Mouse (Mus musculus) heart, embryonic 11.5 days (tissue): ENCODE data around the gene Fam189b. TPM values are rescaled to one million over a fixed set of nuclear protein-coding genes. Genes with fewer than 3 reads are reported as not detected.

Experiments
- ATAC-seq: fragments of 200-750 bp; cut with Nextera tagmentation; replicated peaks from 2 replicates; pipeline ENCODE4 v1.8.0; 2017; ENCODE audit warnings: moderate library complexity; ENCODE audit not compliant: insufficient number of reproducible peaks, low FRiP score, low TSS enrichment
- H3K27ac ChIP-seq: fragments of 300-500 bp; sonication (generic); 2 replicates; pipeline ENCODE4 v1.5.1; 2014; ENCODE audit warnings: mild to moderate bottlenecking, low read depth, low read length
- H3K27me3 ChIP-seq: fragments of 300-500 bp; sonication (generic); 2 replicates; pipeline ENCODE4 v1.6.1; 2014; ENCODE audit warnings: mild to moderate bottlenecking, low read length, mixed read lengths; ENCODE audit not compliant: control insufficient read depth, insufficient read depth
- H3K36me3 ChIP-seq: fragments of 300-500 bp; sonication (generic); 2 replicates; pipeline ENCODE4 v1.6.1; 2014; ENCODE audit warnings: mild to moderate bottlenecking, low read length, moderate library complexity, mixed read lengths; ENCODE audit not compliant: control insufficient read depth, insufficient read depth
- H3K4me1 ChIP-seq: fragments of 300-500 bp; sonication (generic); 2 replicates; pipeline ENCODE4 v1.6.1; 2014; ENCODE audit warnings: low read length; ENCODE audit not compliant: control insufficient read depth, insufficient read depth
- H3K4me2 ChIP-seq: fragments of 300-500 bp; sonication (generic); 2 replicates; pipeline ENCODE4 v1.6.1; 2014; ENCODE audit warnings: mild to moderate bottlenecking, moderate library complexity
- H3K4me3 ChIP-seq: fragments of 300-500 bp; sonication (generic); 2 replicates; pipeline ENCODE4 v1.5.1; 2014; ENCODE audit warnings: low read depth, low read length
- H3K9ac ChIP-seq: fragments of 300-500 bp; sonication (generic); 2 replicates; pipeline ENCODE4 v1.6.1; 2014; ENCODE audit warnings: mild to moderate bottlenecking, low read depth, low read length, moderate library complexity
- H3K9me3 ChIP-seq: fragments of 300-500 bp; sonication (generic); replicated peaks from 2 replicates; pipeline ENCODE4 v1.6.1; 2016; ENCODE audit warnings: low read length; ENCODE audit not compliant: control insufficient read depth
- WGBS: fragments of 180-500 bp; shearing (Covaris S2); extraction: QIAGEN DNeasy Blood & Tissue Kit; methylation state at CpG from one replicate; pipeline ENCODE4 v1.1.7; 2014; ENCODE audit not compliant: insufficient replicate concordance; 5-methylcytosine and 5-hydroxymethylcytosine counted together
- polyA plus RNA-seq: library from polyadenylated mRNA; unstranded; fragments of >200 nt; fragmentation: Nextera tagmentation; extraction: Ambion mirVana; gene quantifications from 2 replicates; pipeline ENCODE4 v1.2.1, GENCODE M21; 2014

The Fam189b gene
- polyA plus RNA-seq, 1 experiment from 2014 or later: 11.9 TPM

- H3K27me3 ChIP-seq: peaks cover 17% of the 10 kb centered on the region
- ATAC-seq: no peak
- H3K9ac ChIP-seq: no peak overlapping the region
- no peak overlapping the region for H3K4me3 ChIP-seq
- no peaks in the 10 kb centered on the region for H3K9me3 ChIP-seq
- no peak overlapping the region for H3K27ac ChIP-seq
- H3K36me3 ChIP-seq: peaks cover 4% of the 10 kb centered on the region; the same call in 1 of the 2 replicates
- WGBS: 79% methylated on average over 1 of the region's 1 CpGs
- H3K4me2 ChIP-seq: no peak overlapping the region
- H3K4me1 ChIP-seq: peaks cover 19% of the 10 kb centered on the region
These were observed 19.8 kb upstream of the Fam189b start for GRCm38 (mm10) chr3:89163123-89163522.

GRCm38 (mm10) chr3:89163643-89164245 lies 19.2 kb upstream of the Fam189b start:
- Histone ChIP-seq H3K9me3 (no peaks in the 10 kb centered on the region), H3K36me3 (peaks cover 10% of the 10 kb centered on the region), H3K4me2 (peak overlapping the region; percentile 76), H3K27me3 (peaks cover 11% of the 10 kb centered on the region), H3K4me3 (peak overlapping the region; percentile 76), H3K27ac (no peak overlapping the region), H3K4me1 (peaks cover 19% of the 10 kb centered on the region), H3K9ac (peak overlapping the region; percentile 93; the same call in 1 of the 2 replicates)
- no peak for ATAC-seq
- WGBS: 71% methylated on average over 5 of the region's 5 CpGs

GRCm38 (mm10) chr3:89164506-89165267 lies 18.3 kb upstream of the Fam189b start, which contains the start of gene Clk2:
Clk2 (plus strand) TSS chr3:89164795.
- Histone ChIP-seq H3K4me3 (peak within 1 kb of the TSS; percentile 76), H3K4me1 (peaks cover 16% of the 10 kb centered on the region), H3K9me3 (no peaks in the 10 kb centered on the region), H3K27ac (peak within 1 kb of the TSS; percentile 96), H3K9ac (peak within 1 kb of the TSS; percentile 93), H3K27me3 (peaks cover 3% of the 10 kb centered on the region), H3K36me3 (peaks cover 19% of the 10 kb centered on the region), H3K4me2 (peak within 1 kb of the TSS; percentile 76)
- peak; percentile 91 for ATAC-seq
- under 1% methylated on average over 73 of the region's 79 CpGs for WGBS

GRCm38 (mm10) chr3:89165268-89165870 lies 17.6 kb upstream of the Fam189b start:
- H3K27me3 ChIP-seq: no peaks in the 10 kb centered on the region
- H3K27ac ChIP-seq: peak overlapping the region; percentile 96
- 21% methylated on average over 12 of the region's 12 CpGs for WGBS
- peaks cover 13% of the 10 kb centered on the region for H3K4me1 ChIP-seq
- no peaks in the 10 kb centered on the region for H3K9me3 ChIP-seq
- peak overlapping the region; percentile 76 for H3K4me2 ChIP-seq
- peaks cover 25% of the 10 kb centered on the region for H3K36me3 ChIP-seq
- H3K9ac ChIP-seq: peak overlapping the region; percentile 93
- no peak; the same call in 1 of the 2 replicates for ATAC-seq
- H3K4me3 ChIP-seq: peak overlapping the region; percentile 76

GRCm38 (mm10) chr3:89166945-89167344 lies 16.0 kb upstream of the Fam189b start:
- no peaks in the 10 kb centered on the region for H3K27me3 ChIP-seq
- H3K9me3 ChIP-seq: no peaks in the 10 kb centered on the region
- H3K36me3 ChIP-seq: peaks cover 33% of the 10 kb centered on the region
- H3K27ac ChIP-seq: no peak overlapping the region
- peaks cover 13% of the 10 kb centered on the region for H3K4me1 ChIP-seq
- no peak overlapping the region for H3K4me3 ChIP-seq
- 92% methylated on average over 19 of the region's 19 CpGs for WGBS
- no peak overlapping the region for H3K4me2 ChIP-seq
- no peak overlapping the region for H3K9ac ChIP-seq
- no peak for ATAC-seq

- ATAC-seq: no peak
- Histone ChIP-seq H3K36me3 (peaks cover 53% of the 10 kb centered on the region), H3K4me2 (no peak overlapping the region), H3K27me3 (no peaks in the 10 kb centered on the region), H3K4me3 (no peak overlapping the region), H3K27ac (no peak overlapping the region), H3K9ac (no peak overlapping the region), H3K4me1 (peaks cover 14% of the 10 kb centered on the region; the same call in 1 of the 2 replicates), H3K9me3 (no peaks in the 10 kb centered on the region)
- WGBS: 91% methylated on average over 11 of the region's 11 CpGs
These were observed 8.1 kb upstream of the Fam189b start for GRCm38 (mm10) chr3:89174844-89175243.

GRCm38 (mm10) chr3:89175544-89175943 lies 7.4 kb upstream of the Fam189b start:
- WGBS: 91% methylated on average over 10 of the region's 10 CpGs
- Histone ChIP-seq H3K27me3 (no peaks in the 10 kb centered on the region), H3K36me3 (peaks cover 51% of the 10 kb centered on the region)

GRCm38 (mm10) chr3:89176421-89176820 lies 6.5 kb upstream of the Fam189b start:
- Histone ChIP-seq H3K4me3 (no peak overlapping the region; the same call in 1 of the 2 replicates), H3K9me3 (no peaks in the 10 kb centered on the region), H3K36me3 (peaks cover 54% of the 10 kb centered on the region), H3K4me2 (no peak overlapping the region), H3K9ac (no peak overlapping the region), H3K27me3 (no peaks in the 10 kb centered on the region), H3K27ac (no peak overlapping the region), H3K4me1 (peaks cover 14% of the 10 kb centered on the region; the same call in 1 of the 2 replicates)
- no peak for ATAC-seq
- 85% methylated on average over 7 of the region's 7 CpGs for whole genome bisulfite sequencing

More at GRCm38 (mm10) chr3:89175544-89175943, 7.4 kb upstream of the Fam189b start:
- Histone ChIP-seq H3K4me2 (no peak overlapping the region), H3K9me3 (no peaks in the 10 kb centered on the region), H3K27ac (no peak overlapping the region), H3K4me1 (peaks cover 14% of the 10 kb centered on the region; the same call in 1 of the 2 replicates), H3K4me3 (no peak overlapping the region), H3K9ac (no peak overlapping the region)
- ATAC-seq: no peak
